Comparison of ENCODE assay signal across 22 mouse cellular contexts in genomic region chr16:93667976-93668375, GRCm38 (mm10). TPM values are rescaled to one million over a fixed set of nuclear protein-coding genes. Genes with fewer than 3 reads are reported as not detected.
"Had no signal": no experiment of that assay in that cellular context is flagged by ENCODE, and none has a peak within 500 bp of the region (broad histone marks: within the 10 kb centered on the region; RNA-seq: fewer than 3 reads in every experiment).

No protein-coding gene starts in this region.

- H3K4me1 ChIP-seq: neural tube, embryonic 15.5 days; stomach, embryonic 15.5 days had no signal

- H3K4me2 ChIP-seq: neural tube, embryonic 15.5 days; stomach, embryonic 15.5 days had no signal

- H3K9ac ChIP-seq: neural tube, embryonic 15.5 days; stomach, embryonic 15.5 days had no signal

- H3K27me3 ChIP-seq: neural tube, embryonic 15.5 days; stomach, embryonic 15.5 days had no signal

- H3K36me3 ChIP-seq: neural tube, embryonic 15.5 days; stomach, embryonic 15.5 days had no signal

- H3K9me3 ChIP-seq: stomach, embryonic 15.5 days had no signal

- H3K27ac ChIP-seq: neural tube, embryonic 15.5 days; stomach, embryonic 15.5 days; stomach, postnatal 0 days had no signal

- DNase-seq: retina, postnatal 1 day; right cerebral cortex, adult 18-20 months; right cerebral cortex, postnatal 14 days; right cerebral cortex, postnatal 25 days; right cerebral cortex, postnatal 4 days; spleen, adult 18-20 months; thymus, adult 18-20 months; thymus, adult 2 months; thymus, postnatal 14 days; thymus, postnatal 25 days; thymus, postnatal 36 days; thymus, postnatal 4 days had no signal

- H3K4me3 ChIP-seq: neural tube, embryonic 15.5 days; stomach, embryonic 15.5 days had no signal

RNA-seq across cellular contexts. Expression of gene Gm5678, which starts 40.1 kb away (rescaled TPM):
- total RNA-seq: neutrophil, adult 5-6 weeks had no signal
- polyA plus RNA-seq: neural tube, embryonic 14.5 days; neural tube, embryonic 15.5 days; small intestine, adult 2 months; spleen, adult 2 months; stomach, embryonic 14.5 days; testis, adult 2 months; thymus, adult 2 months; urinary bladder, adult 2 months had no signal
